Mouse (Mus musculus): ENCODE measurements around the gene Gal. TPM values are rescaled to one million over a fixed set of nuclear protein-coding genes. Genes with fewer than 3 reads are reported as not detected.

Gene Gal
- polyA plus RNA-seq, 1 experiment from 2014 or later: 25.2 TPM

GRCm38 (mm10) chr19:3378614-3379013 is 35.7 kb downstream of the Gal start:
- Histone ChIP-seq H3K36me3 (ENCODE audit: control insufficient read depth, insufficient read depth, low read length) (peaks cover 7% of the 10 kb centered on the region; the same call in 1 of the 2 replicates), H3K4me1 (replicated peaks; ENCODE audit: control insufficient read depth, insufficient read depth, low read length) (no peaks in the 10 kb centered on the region), H3K4me3 (ENCODE audit: low read depth, low read length) (no peak overlapping the region), H3K9ac (ENCODE audit: low read length) (no peak overlapping the region), H3K27me3 (replicated peaks; ENCODE audit: control insufficient read depth, insufficient read depth, low read length) (no peaks in the 10 kb centered on the region), H3K27ac (ENCODE audit: low read depth) (no peak overlapping the region), H3K4me2 (ENCODE audit: low read length) (no peak overlapping the region), H3K9me3 (ENCODE audit: control insufficient read depth, low read length) (no peaks in the 10 kb centered on the region)
- 86% methylated on average over 3 of the region's 3 CpGs for WGBS
- no peak for DNase-seq (ENCODE audit: low spot score)
- no peak for ATAC-seq (replicated peaks; ENCODE audit: low FRiP score, low TSS enrichment, low read depth)

GRCm38 (mm10) chr19:3376966-3377715 is 37.2 kb downstream of the Gal start:
- Histone ChIP-seq H3K9me3 (ENCODE audit: control insufficient read depth, low read length) (no peaks in the 10 kb centered on the region), H3K4me3 (ENCODE audit: low read depth, low read length) (no peak overlapping the region), H3K36me3 (ENCODE audit: control insufficient read depth, insufficient read depth, low read length) (peaks cover 8% of the 10 kb centered on the region; the same call in 1 of the 2 replicates), H3K9ac (ENCODE audit: low read length) (no peak overlapping the region), H3K4me2 (ENCODE audit: low read length) (no peak overlapping the region), H3K27ac (ENCODE audit: low read depth) (no peak overlapping the region), H3K4me1 (replicated peaks; ENCODE audit: control insufficient read depth, insufficient read depth, low read length) (no peaks in the 10 kb centered on the region), H3K27me3 (replicated peaks; ENCODE audit: control insufficient read depth, insufficient read depth, low read length) (no peaks in the 10 kb centered on the region)
- WGBS: 24% methylated on average over 4 of the region's 4 CpGs
- no peak for ATAC-seq (replicated peaks; ENCODE audit: low FRiP score, low TSS enrichment, low read depth)
- no peak for DNase-seq (ENCODE audit: low spot score)

GRCm38 (mm10) chr19:3375945-3376495 is 38.3 kb downstream of the Gal start:
- Histone ChIP-seq H3K27ac (ENCODE audit: low read depth) (no peak overlapping the region), H3K27me3 (replicated peaks; ENCODE audit: control insufficient read depth, insufficient read depth, low read length) (no peaks in the 10 kb centered on the region), H3K9me3 (ENCODE audit: control insufficient read depth, low read length) (no peaks in the 10 kb centered on the region), H3K4me1 (replicated peaks; ENCODE audit: control insufficient read depth, insufficient read depth, low read length) (no peaks in the 10 kb centered on the region), H3K4me3 (ENCODE audit: low read depth, low read length) (no peak overlapping the region), H3K36me3 (ENCODE audit: control insufficient read depth, insufficient read depth, low read length) (peaks cover 11% of the 10 kb centered on the region; the same call in 1 of the 2 replicates), H3K9ac (ENCODE audit: low read length) (no peak overlapping the region), H3K4me2 (ENCODE audit: low read length) (no peak overlapping the region)
- 56% methylated on average over 7 of the region's 7 CpGs for WGBS
- DNase-seq (ENCODE audit: low spot score): no peak
- ATAC-seq (replicated peaks; ENCODE audit: low FRiP score, low TSS enrichment, low read depth): no peak

DNA sequence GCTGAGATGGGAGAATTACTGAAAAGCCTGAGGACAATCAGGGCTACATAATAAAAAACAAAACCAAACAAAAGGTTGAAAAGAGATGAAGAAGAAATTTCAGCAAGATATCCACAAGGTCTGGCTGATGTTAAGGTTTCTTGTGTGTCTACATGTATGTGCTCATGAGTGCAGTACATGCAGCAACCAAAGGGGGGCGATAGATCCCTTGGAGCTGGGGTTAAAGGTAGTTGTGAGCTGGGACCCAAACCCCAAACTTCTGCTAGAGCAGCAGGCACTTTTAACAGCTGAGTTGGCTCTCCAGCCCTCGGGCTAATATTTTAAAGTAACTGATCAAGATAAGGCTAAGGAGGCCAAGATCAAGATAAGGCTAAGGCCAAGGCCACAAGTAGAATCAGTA is 40.3 kb downstream of the Gal start:
- H3K4me3 ChIP-seq (ENCODE audit: low read depth, low read length): no peak overlapping the region
- H3K9ac ChIP-seq (ENCODE audit: low read length): no peak overlapping the region
- DNase-seq (ENCODE audit: low spot score): no peak
- no peaks in the 10 kb centered on the region for H3K4me1 ChIP-seq (replicated peaks; ENCODE audit: control insufficient read depth, insufficient read depth, low read length)
- no peak for ATAC-seq (replicated peaks; ENCODE audit: low FRiP score, low TSS enrichment, low read depth)
- H3K27ac ChIP-seq (ENCODE audit: low read depth): no peak overlapping the region
- H3K36me3 ChIP-seq (ENCODE audit: control insufficient read depth, insufficient read depth, low read length): peaks cover 8% of the 10 kb centered on the region; the same call in 1 of the 2 replicates
- WGBS: 48% methylated on average over 2 of the region's 2 CpGs
- H3K9me3 ChIP-seq (ENCODE audit: control insufficient read depth, low read length): no peaks in the 10 kb centered on the region
- no peaks in the 10 kb centered on the region for H3K27me3 ChIP-seq (replicated peaks; ENCODE audit: control insufficient read depth, insufficient read depth, low read length)
- no peak overlapping the region for H3K4me2 ChIP-seq (ENCODE audit: low read length)

GRCm38 (mm10) chr19:3373380-3373779 is 41.0 kb downstream of the Gal start:
- no peak for DNase-seq (ENCODE audit: low spot score)
- no peaks in the 10 kb centered on the region for H3K27me3 ChIP-seq (replicated peaks; ENCODE audit: control insufficient read depth, insufficient read depth, low read length)
- H3K27ac ChIP-seq (ENCODE audit: low read depth): no peak overlapping the region
- H3K9ac ChIP-seq (ENCODE audit: low read length): no peak overlapping the region
- no peak for ATAC-seq (replicated peaks; ENCODE audit: low FRiP score, low TSS enrichment, low read depth)
- H3K9me3 ChIP-seq (ENCODE audit: control insufficient read depth, low read length): no peaks in the 10 kb centered on the region
- H3K4me3 ChIP-seq (ENCODE audit: low read depth, low read length): no peak overlapping the region
- H3K4me1 ChIP-seq (replicated peaks; ENCODE audit: control insufficient read depth, insufficient read depth, low read length): no peaks in the 10 kb centered on the region
- WGBS: 60% methylated on average over 12 of the region's 12 CpGs
- peaks cover 14% of the 10 kb centered on the region; the same call in 1 of the 2 replicates for H3K36me3 ChIP-seq (ENCODE audit: control insufficient read depth, insufficient read depth, low read length)
- H3K4me2 ChIP-seq (ENCODE audit: low read length): no peak overlapping the region

DNA sequence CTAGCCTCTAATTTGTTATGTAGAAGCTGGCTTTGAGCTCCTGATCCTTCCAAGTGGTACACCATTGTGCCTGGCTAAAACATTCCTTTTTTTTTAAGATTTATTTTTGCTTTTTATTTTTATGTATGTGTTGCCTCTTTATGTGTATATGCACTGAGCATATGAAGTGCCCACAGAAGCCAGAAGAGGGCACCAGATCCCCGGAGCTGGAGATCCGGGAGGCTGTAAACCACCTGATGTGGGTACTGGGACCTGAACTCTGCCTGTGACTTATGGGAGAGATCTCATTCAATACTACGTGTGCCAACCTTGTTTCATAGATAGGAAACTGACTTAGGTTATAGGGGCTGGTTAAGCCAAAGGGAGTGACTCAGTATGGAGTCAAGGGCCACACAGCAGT is 46.1 kb downstream of the Gal start:
- 96% methylated on average over 3 of the region's 3 CpGs for WGBS
- Histone ChIP-seq H3K4me1 (replicated peaks; ENCODE audit: control insufficient read depth, insufficient read depth, low read length) (no peaks in the 10 kb centered on the region), H3K4me3 (ENCODE audit: low read depth, low read length) (no peak overlapping the region), H3K27ac (ENCODE audit: low read depth) (no peak overlapping the region), H3K4me2 (ENCODE audit: low read length) (no peak overlapping the region), H3K9ac (ENCODE audit: low read length) (no peak overlapping the region), H3K9me3 (ENCODE audit: control insufficient read depth, low read length) (no peaks in the 10 kb centered on the region), H3K36me3 (ENCODE audit: control insufficient read depth, insufficient read depth, low read length) (0 out of 2 replicates have a peak, but pooled peaks cover 17% of the 10 kb centered on the region), H3K27me3 (replicated peaks; ENCODE audit: control insufficient read depth, insufficient read depth, low read length) (no peaks in the 10 kb centered on the region)
- no peak for DNase-seq (ENCODE audit: low spot score)
- no peak for ATAC-seq (replicated peaks; ENCODE audit: low FRiP score, low TSS enrichment, low read depth)

GRCm38 (mm10) chr19:3365089-3365488 is 49.3 kb downstream of the Gal start:
- ATAC-seq (replicated peaks; ENCODE audit: low FRiP score, low TSS enrichment, low read depth): no peak
- WGBS: 96% methylated on average over 3 of the region's 3 CpGs

DNA sequence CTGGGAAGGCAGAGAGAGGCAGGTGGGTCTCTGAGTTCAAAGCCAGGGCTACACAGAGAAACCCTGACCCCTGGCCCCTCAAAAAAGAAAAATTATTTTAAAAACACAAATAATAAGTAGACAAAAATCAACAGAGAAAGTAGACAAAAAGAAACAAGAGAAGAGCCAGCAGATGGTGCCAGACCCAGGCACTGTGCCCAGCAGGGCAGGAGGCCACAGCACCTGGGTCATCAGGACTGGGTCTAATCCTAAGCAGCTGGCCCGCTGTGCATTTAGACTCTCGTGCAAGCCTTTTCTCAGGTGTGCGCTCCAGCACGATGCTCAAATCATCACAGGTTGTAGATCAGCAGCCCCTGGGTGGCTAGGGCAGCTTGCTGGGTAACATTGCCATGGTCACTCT is 50.8 kb downstream of the Gal start:
- no peaks in the 10 kb centered on the region for H3K27me3 ChIP-seq (replicated peaks; ENCODE audit: control insufficient read depth, insufficient read depth, low read length)
- ATAC-seq (replicated peaks; ENCODE audit: low FRiP score, low TSS enrichment, low read depth): no peak
- peaks cover 13% of the 10 kb centered on the region; the same call in 1 of the 2 replicates for H3K36me3 ChIP-seq (ENCODE audit: control insufficient read depth, insufficient read depth, low read length)
- no peaks in the 10 kb centered on the region for H3K9me3 ChIP-seq (ENCODE audit: control insufficient read depth, low read length)
- no peak overlapping the region for H3K9ac ChIP-seq (ENCODE audit: low read length)
- H3K4me2 ChIP-seq (ENCODE audit: low read length): no peak overlapping the region
- DNase-seq (ENCODE audit: low spot score): no peak
- H3K4me1 ChIP-seq (replicated peaks; ENCODE audit: control insufficient read depth, insufficient read depth, low read length): no peaks in the 10 kb centered on the region
- 92% methylated on average over 4 of the region's 4 CpGs for WGBS
- H3K27ac ChIP-seq (ENCODE audit: low read depth): no peak overlapping the region
- H3K4me3 ChIP-seq (ENCODE audit: low read depth, low read length): no peak overlapping the region

More at GRCm38 (mm10) chr19:3365089-3365488, 49.3 kb downstream of the Gal start:
- H3K27me3 ChIP-seq (replicated peaks; ENCODE audit: control insufficient read depth, insufficient read depth, low read length): no peaks in the 10 kb centered on the region
- no peak overlapping the region for H3K4me2 ChIP-seq (ENCODE audit: low read length)
- H3K36me3 ChIP-seq (ENCODE audit: control insufficient read depth, insufficient read depth, low read length): peaks cover 18% of the 10 kb centered on the region; the same call in 1 of the 2 replicates
- H3K4me3 ChIP-seq (ENCODE audit: low read depth, low read length): no peak overlapping the region
- no peaks in the 10 kb centered on the region for H3K4me1 ChIP-seq (replicated peaks; ENCODE audit: control insufficient read depth, insufficient read depth, low read length)
- H3K9me3 ChIP-seq (ENCODE audit: control insufficient read depth, low read length): no peaks in the 10 kb centered on the region
- no peak for DNase-seq (ENCODE audit: low spot score)
- no peak overlapping the region for H3K27ac ChIP-seq (ENCODE audit: low read depth)
- H3K9ac ChIP-seq (ENCODE audit: low read length): no peak overlapping the region

Measured in intestine, embryonic 14.5 days (tissue).